Mouse (Mus musculus) heart, embryonic 15.5 days (tissue): ENCODE data around the gene Vrk1. TPM values are rescaled to one million over a fixed set of nuclear protein-coding genes. Genes with fewer than 3 reads are reported as not detected.

Source experiments
- ATAC-seq: fragments of 200-750 bp; cut with Nextera tagmentation; replicated peaks from 2 replicates; pipeline ENCODE4 v1.8.0; 2017; ENCODE audit warnings: low read depth, moderate TSS enrichment; ENCODE audit not compliant: insufficient number of reproducible peaks, insufficient read depth, low FRiP score
- H3K27ac ChIP-seq: fragments of 300-500 bp; sonication (generic); 2 replicates; pipeline ENCODE4 v1.5.1; 2015; ENCODE audit warnings: mild to moderate bottlenecking, inconsistent platforms
- H3K27me3 ChIP-seq: fragments of 300-500 bp; sonication (generic); 2 replicates; pipeline ENCODE4 v1.6.1; 2015; ENCODE audit warnings: inconsistent platforms
- H3K36me3 ChIP-seq: fragments of 300-500 bp; sonication (generic); 2 replicates; pipeline ENCODE4 v1.6.1; 2015; ENCODE audit warnings: mild to moderate bottlenecking, inconsistent platforms
- H3K4me1 ChIP-seq: fragments of 300-500 bp; sonication (generic); replicated peaks from 2 replicates; pipeline ENCODE4 v1.6.1; 2015; ENCODE audit warnings: inconsistent platforms
- H3K4me2 ChIP-seq: fragments of 300-500 bp; sonication (generic); 2 replicates; pipeline ENCODE4 v1.6.1; 2015; ENCODE audit warnings: inconsistent platforms, mild to moderate bottlenecking, moderate library complexity
- H3K4me3 ChIP-seq: fragments of 300-500 bp; sonication (generic); 2 replicates; pipeline ENCODE4 v1.5.1; 2015; ENCODE audit warnings: mild to moderate bottlenecking, inconsistent platforms
- H3K9ac ChIP-seq: fragments of 300-500 bp; sonication (generic); 2 replicates; pipeline ENCODE4 v1.6.1; 2015; ENCODE audit warnings: mild to moderate bottlenecking, inconsistent platforms
- H3K9me3 ChIP-seq: fragments of 300-500 bp; sonication (generic); replicated peaks from 2 replicates; pipeline ENCODE4 v1.6.1; 2016; ENCODE audit warnings: inconsistent platforms
- WGBS: fragments of 180-500 bp; shearing (Covaris S2); methylation state at CpG from one replicate; pipeline ENCODE4 v1.1.7; 2015; ENCODE audit warnings: mixed read lengths; 5-methylcytosine and 5-hydroxymethylcytosine counted together
- polyA plus RNA-seq: library from polyadenylated mRNA; unstranded; fragments of >200 nt; fragmentation: Nextera tagmentation; extraction: Ambion mirVana; gene quantifications from 2 replicates; pipeline ENCODE4 v1.2.1, GENCODE M21; 2015

Vrk1 gene
- polyA plus RNA-seq, 1 experiment from 2014 or later, result 36.7 TPM

GRCm38 (mm10) chr12:106029582-106029981 is 19.6 kb downstream of the Vrk1 start:
- no peak overlapping the region for H3K27ac ChIP-seq
- 54% methylated on average over 2 of the region's 2 CpGs for WGBS

GRCm38 (mm10) chr12:106030146-106030745 is 20.2 kb downstream of the Vrk1 start:
- WGBS, result 57% methylated on average over 7 of the region's 7 CpGs
- Histone ChIP-seq H3K27ac (no peak overlapping the region), H3K4me1 (peaks cover 23% of the 10 kb centered on the region), H3K9me3 (no peaks in the 10 kb centered on the region), H3K4me2 (no peak overlapping the region), H3K27me3 (no peaks in the 10 kb centered on the region), H3K36me3 (no peaks in the 10 kb centered on the region), H3K4me3 (no peak overlapping the region), H3K9ac (no peak overlapping the region)
- ATAC-seq, result no peak

More at GRCm38 (mm10) chr12:106029582-106029981, 19.6 kb downstream of the Vrk1 start:
- Histone ChIP-seq H3K4me2 (no peak overlapping the region), H3K9me3 (no peaks in the 10 kb centered on the region), H3K36me3 (no peaks in the 10 kb centered on the region), H3K9ac (no peak overlapping the region), H3K4me1 (peaks cover 25% of the 10 kb centered on the region), H3K27me3 (no peaks in the 10 kb centered on the region), H3K4me3 (no peak overlapping the region)
- no peak for ATAC-seq

GRCm38 (mm10) chr12:106030796-106031195 is 20.8 kb downstream of the Vrk1 start:
- Histone ChIP-seq H3K27ac (no peak overlapping the region), H3K4me3 (no peak overlapping the region), H3K9ac (no peak overlapping the region), H3K27me3 (no peaks in the 10 kb centered on the region), H3K4me2 (no peak overlapping the region), H3K36me3 (no peaks in the 10 kb centered on the region), H3K9me3 (no peaks in the 10 kb centered on the region), H3K4me1 (peaks cover 23% of the 10 kb centered on the region)
- WGBS, result 77% methylated on average over 7 of the region's 7 CpGs
- ATAC-seq, result no peak

GRCm38 (mm10) chr12:106031916-106032315 is 21.9 kb downstream of the Vrk1 start:
- 61% methylated on average over 9 of the region's 9 CpGs for WGBS
- Histone ChIP-seq H3K9me3 (no peaks in the 10 kb centered on the region), H3K4me1 (peaks cover 23% of the 10 kb centered on the region), H3K9ac (no peak overlapping the region), H3K4me3 (no peak overlapping the region), H3K4me2 (no peak overlapping the region), H3K27me3 (no peaks in the 10 kb centered on the region), H3K36me3 (no peaks in the 10 kb centered on the region), H3K27ac (no peak overlapping the region)
- no peak for ATAC-seq

GRCm38 (mm10) chr12:106032361-106032760 is 22.3 kb downstream of the Vrk1 start:
- no peaks in the 10 kb centered on the region for H3K27me3 ChIP-seq
- H3K4me2 ChIP-seq, result no peak overlapping the region
- H3K36me3 ChIP-seq, result 0 out of 2 replicates have a peak, but pooled peaks cover under 1% of the 10 kb centered on the region
- H3K9me3 ChIP-seq, result no peaks in the 10 kb centered on the region
- H3K4me1 ChIP-seq, result peaks cover 23% of the 10 kb centered on the region
- H3K4me3 ChIP-seq, result no peak overlapping the region
- WGBS, result 89% methylated on average over 12 of the region's 12 CpGs
- no peak overlapping the region for H3K9ac ChIP-seq
- no peak overlapping the region for H3K27ac ChIP-seq
- ATAC-seq, result no peak

- WGBS, result 80% methylated on average over 7 of the region's 7 CpGs
These were observed 24.2 kb downstream of the Vrk1 start for GRCm38 (mm10) chr12:106034267-106034666.

DNA sequence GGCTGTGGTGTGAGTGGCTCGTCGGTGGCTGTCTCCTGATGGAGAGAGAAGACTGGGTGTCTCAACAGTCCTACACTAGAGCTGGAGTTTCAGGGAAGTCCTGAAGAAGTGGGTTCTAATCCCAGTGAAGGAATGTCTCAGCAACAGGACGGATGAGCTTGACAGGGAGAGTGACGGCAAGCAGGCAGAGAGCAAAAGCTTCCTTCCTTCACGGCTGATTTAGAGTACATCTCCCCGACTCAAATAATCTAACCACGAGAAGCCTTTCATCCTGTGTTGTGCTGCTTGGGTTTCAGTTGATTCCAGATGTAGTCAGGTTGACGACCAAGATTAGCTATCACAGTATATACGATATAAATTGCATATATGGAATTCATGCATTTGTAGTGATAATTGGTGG is 24.7 kb downstream of the Vrk1 start:
- 78% methylated on average over 9 of the region's 9 CpGs for WGBS
- Histone ChIP-seq H3K27me3 (no peaks in the 10 kb centered on the region), H3K9ac (no peak overlapping the region), H3K36me3 (0 out of 2 replicates have a peak, but pooled peaks cover 7% of the 10 kb centered on the region), H3K4me1 (peaks cover 17% of the 10 kb centered on the region), H3K4me3 (no peak overlapping the region), H3K9me3 (no peaks in the 10 kb centered on the region), H3K4me2 (no peak overlapping the region), H3K27ac (no peak overlapping the region)
- no peak for ATAC-seq

More at GRCm38 (mm10) chr12:106034267-106034666, 24.2 kb downstream of the Vrk1 start:
- no peak overlapping the region for H3K4me3 ChIP-seq
- no peak overlapping the region for H3K9ac ChIP-seq
- ATAC-seq, result no peak
- no peaks in the 10 kb centered on the region for H3K27me3 ChIP-seq
- 0 out of 2 replicates have a peak, but pooled peaks cover 7% of the 10 kb centered on the region for H3K36me3 ChIP-seq
- H3K27ac ChIP-seq, result no peak overlapping the region
- H3K4me2 ChIP-seq, result no peak overlapping the region
- peaks cover 22% of the 10 kb centered on the region for H3K4me1 ChIP-seq
- no peaks in the 10 kb centered on the region for H3K9me3 ChIP-seq

DNA sequence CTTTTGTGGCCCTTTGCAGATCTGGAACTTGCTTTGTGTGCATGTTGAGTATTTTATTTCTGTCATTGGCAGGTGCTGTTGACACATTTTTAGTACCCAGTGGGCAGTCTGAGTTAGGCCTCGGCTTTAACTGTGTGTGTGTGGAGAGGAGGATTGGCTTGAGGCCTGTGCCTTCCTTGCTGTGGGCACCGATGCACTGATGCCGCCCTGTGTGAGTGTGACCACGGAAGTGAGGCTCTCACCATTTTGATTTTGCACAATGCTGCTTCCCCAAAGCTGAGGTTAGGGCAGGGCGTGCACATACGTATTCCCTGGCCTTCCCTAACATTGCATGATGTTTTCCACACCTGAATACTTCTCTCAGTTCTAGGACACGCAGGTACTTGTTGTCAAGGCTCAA is 30.2 kb downstream of the Vrk1 start:
- Histone ChIP-seq H3K36me3 (peaks cover 22% of the 10 kb centered on the region; the same call in 1 of the 2 replicates), H3K4me1 (0 out of 2 replicates have a peak, but pooled peaks cover under 1% of the 10 kb centered on the region), H3K27me3 (no peaks in the 10 kb centered on the region), H3K9ac (no peak overlapping the region), H3K27ac (no peak overlapping the region), H3K9me3 (no peaks in the 10 kb centered on the region), H3K4me2 (no peak overlapping the region), H3K4me3 (no peak overlapping the region)
- WGBS, result 88% methylated on average over 7 of the region's 7 CpGs
- no peak for ATAC-seq

DNA sequence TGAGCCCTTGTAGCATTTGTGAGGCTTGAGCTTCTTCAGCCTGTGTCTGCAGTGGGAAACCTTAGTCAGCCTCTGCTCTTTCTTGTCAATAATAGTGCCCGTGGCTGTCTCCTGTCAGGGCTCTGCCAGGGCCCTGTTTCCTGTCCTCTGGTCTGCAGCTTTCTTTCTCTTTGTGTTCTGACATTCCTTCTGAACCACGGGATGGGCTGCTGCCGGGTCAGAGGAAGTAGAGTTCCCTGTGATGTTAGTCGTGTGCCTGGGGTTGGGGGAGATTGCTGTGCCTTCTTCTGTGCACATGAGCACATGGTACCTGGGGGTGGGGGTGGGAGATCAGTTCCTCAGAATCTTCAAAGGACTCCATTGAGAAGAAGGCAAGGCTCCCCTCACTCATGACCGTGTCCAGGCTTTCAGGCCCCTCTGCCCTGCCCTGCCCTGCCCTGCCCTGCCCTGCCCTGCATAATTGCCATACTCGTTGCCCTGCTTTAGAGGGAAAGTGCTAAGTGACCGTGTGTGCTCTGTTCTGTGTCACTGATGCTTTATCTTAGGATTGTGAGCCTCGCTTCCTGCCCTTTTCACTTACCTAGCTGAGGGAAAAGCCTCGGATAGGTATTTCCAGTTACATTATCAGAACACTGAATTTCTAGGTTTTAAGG is 36.2 kb downstream of the Vrk1 start:
- WGBS, result 16% methylated on average over 9 of the region's 9 CpGs
- no peak overlapping the region for H3K9ac ChIP-seq
- ATAC-seq, result 0 out of 2 replicates have a peak, but pooled peaks have one; percentile 35

GRCm38 (mm10) chr12:106052271-106052670 is 42.2 kb downstream of the Vrk1 start:
- no peaks in the 10 kb centered on the region for H3K4me1 ChIP-seq
- H3K27me3 ChIP-seq, result no peaks in the 10 kb centered on the region
- no peak overlapping the region for H3K4me2 ChIP-seq
- no peak overlapping the region for H3K4me3 ChIP-seq
- no peak overlapping the region for H3K27ac ChIP-seq
- H3K36me3 ChIP-seq, result no peaks in the 10 kb centered on the region; the same call in 1 of the 2 replicates
- no peak overlapping the region for H3K9ac ChIP-seq
- no peak for ATAC-seq
- WGBS, result 88% methylated on average over 7 of the region's 7 CpGs
- no peaks in the 10 kb centered on the region for H3K9me3 ChIP-seq

More for the DNA sequence above, 36.2 kb downstream of the Vrk1 start:
- Histone ChIP-seq H3K36me3 (peaks cover 11% of the 10 kb centered on the region; the same call in 1 of the 2 replicates), H3K27ac (peak overlapping the region; percentile 36), H3K9me3 (no peaks in the 10 kb centered on the region), H3K27me3 (no peaks in the 10 kb centered on the region), H3K4me1 (peaks cover 11% of the 10 kb centered on the region), H3K4me2 (no peak overlapping the region), H3K4me3 (no peak overlapping the region)

- Histone ChIP-seq H3K27me3 (no peaks in the 10 kb centered on the region), H3K4me1 (no peaks in the 10 kb centered on the region), H3K9ac (no peak overlapping the region), H3K9me3 (no peaks in the 10 kb centered on the region), H3K27ac (no peak overlapping the region), H3K4me2 (no peak overlapping the region), H3K4me3 (no peak overlapping the region), H3K36me3 (peaks cover 6% of the 10 kb centered on the region; the same call in 1 of the 2 replicates)
- WGBS, result 36% methylated on average over 6 of the region's 6 CpGs
- no peak for ATAC-seq
These were observed 45.8 kb downstream of the Vrk1 start for GRCm38 (mm10) chr12:106055799-106056198.
